Comparison of ENCODE assay signal across 12 mouse cellular contexts in the genomic region with DNA sequence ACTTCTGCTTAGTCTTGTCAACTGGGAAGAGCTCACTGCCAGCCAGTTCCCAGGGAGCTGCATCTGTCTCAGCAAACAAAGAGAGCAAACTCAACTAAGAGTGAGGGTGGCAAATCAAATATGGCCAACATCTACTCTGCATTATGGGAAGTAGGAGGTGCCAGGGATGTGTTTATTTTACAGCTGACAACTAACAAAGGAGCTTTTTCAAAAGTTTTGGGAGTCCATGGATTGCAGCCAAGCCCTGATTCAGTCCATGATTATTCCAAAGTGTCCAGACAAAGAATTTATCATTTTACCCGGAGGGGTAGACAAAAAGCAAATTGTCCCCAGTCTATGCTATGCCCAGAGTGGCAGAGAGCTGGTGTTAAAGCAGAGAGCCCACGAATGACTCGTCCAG.
"Had no signal": no experiment of that assay in that cellular context is flagged by ENCODE, and none has a peak within 500 bp of the region (broad histone marks: within the 10 kb centered on the region; RNA-seq: fewer than 3 reads in every experiment).

No protein-coding gene starts in this region.

- H3K4me1 ChIP-seq: limb, embryonic 13.5 days; midbrain, embryonic 10.5 days; midbrain, embryonic 15.5 days had no signal

- DNase-seq: kidney, adult 18-20 months; kidney, postnatal 10 days; kidney, postnatal 4 days; left cerebral cortex, postnatal 4 days; lung, adult 18-20 months; lung, postnatal 36 days; thymus, postnatal 36 days had no signal

- H3K9ac ChIP-seq: limb, embryonic 13.5 days; liver, embryonic 14.5 days; midbrain, embryonic 15.5 days had no signal

- ATAC-seq: lung, postnatal 0 days; midbrain, embryonic 15.5 days had no signal

- H3K9me3 ChIP-seq: limb, embryonic 13.5 days; midbrain, embryonic 15.5 days had no signal

- H3K4me2 ChIP-seq: limb, embryonic 13.5 days; midbrain, embryonic 15.5 days had no signal

- H3K27me3 ChIP-seq: midbrain, embryonic 15.5 days had no signal

- H3K4me3 ChIP-seq: limb, embryonic 13.5 days; midbrain, embryonic 10.5 days; midbrain, embryonic 15.5 days had no signal

- H3K36me3 ChIP-seq: limb, embryonic 13.5 days; midbrain, embryonic 10.5 days; midbrain, embryonic 15.5 days had no signal

- H3K27ac ChIP-seq: limb, embryonic 13.5 days; liver, embryonic 14.5 days; midbrain, embryonic 10.5 days; midbrain, embryonic 15.5 days had no signal
